Mouse (Mus musculus): ENCODE measurements at regions not wholly inside any gene's neighbourhood (a gene's known extent, or its start where the extent isn't known, plus 50 kb on each side); places are given as distances from the start of the nearest gene placed in this dataset.
A peak's percentile ranks its signal among the peaks of the same experiment; 100 is the strongest.

DNA sequence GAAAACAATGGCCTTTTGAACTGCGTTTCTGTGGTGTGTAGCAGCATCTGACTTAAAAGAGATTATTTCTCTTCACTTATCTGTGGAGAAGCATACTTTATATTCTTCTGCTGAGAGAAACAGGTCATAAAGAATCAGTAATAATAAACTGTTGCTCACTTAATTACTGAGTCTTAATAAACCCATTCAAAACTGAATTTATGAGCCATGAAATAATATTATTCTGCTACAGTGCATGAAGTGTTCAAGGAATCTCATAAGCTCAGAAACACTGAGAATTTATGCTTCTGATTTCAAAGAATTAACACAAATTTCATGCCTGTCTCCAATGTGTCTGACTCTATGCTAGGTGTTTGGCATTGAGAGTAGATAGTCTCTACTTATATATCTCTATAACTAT is 597.0 kb upstream of the Slit2 start:
- Histone ChIP-seq H3K4me1 (no peaks in the 10 kb centered on the region), H3K27ac (replicated peaks) (no peak overlapping the region), H3K9me3 (no peaks in the 10 kb centered on the region), H3K36me3 (replicated peaks) (no peaks in the 10 kb centered on the region), H3K27me3 (replicated peaks; ENCODE audit: low read depth, poor library complexity, severe bottlenecking) (no peaks in the 10 kb centered on the region), H3K4me3 (no peak overlapping the region)
- WGBS: 35% methylated on average over 1 of the region's 1 CpGs
- no peak for DNase-seq (ENCODE audit: low spot score)

DNA sequence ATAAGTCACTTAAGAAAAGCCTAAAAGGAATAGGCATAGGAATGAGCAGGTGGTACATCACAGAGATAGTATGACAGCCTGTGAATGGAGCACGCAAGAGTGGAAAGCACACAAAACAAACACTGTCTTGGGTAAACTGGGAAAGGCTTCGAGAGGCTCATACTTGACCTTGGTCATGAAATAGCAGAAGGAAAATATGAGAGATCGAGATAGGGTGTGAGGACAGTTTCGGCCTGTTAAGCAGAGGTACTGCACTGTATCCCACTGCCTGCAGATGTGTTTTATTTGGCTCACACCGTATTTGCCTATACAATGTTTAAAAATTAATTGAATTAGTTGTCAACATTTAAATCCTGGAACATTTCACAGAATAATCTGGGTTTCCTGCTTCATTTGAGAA is 596.2 kb upstream of the Slit2 start:
- Histone ChIP-seq H3K27me3 (replicated peaks; ENCODE audit: low read depth, poor library complexity, severe bottlenecking) (no peaks in the 10 kb centered on the region), H3K36me3 (replicated peaks) (no peaks in the 10 kb centered on the region), H3K27ac (replicated peaks) (no peak overlapping the region), H3K4me3 (no peak overlapping the region), H3K9me3 (no peaks in the 10 kb centered on the region), H3K4me1 (no peaks in the 10 kb centered on the region)
- WGBS: 87% methylated on average over 5 of the region's 5 CpGs
- DNase-seq (ENCODE audit: low spot score): no peak

DNA sequence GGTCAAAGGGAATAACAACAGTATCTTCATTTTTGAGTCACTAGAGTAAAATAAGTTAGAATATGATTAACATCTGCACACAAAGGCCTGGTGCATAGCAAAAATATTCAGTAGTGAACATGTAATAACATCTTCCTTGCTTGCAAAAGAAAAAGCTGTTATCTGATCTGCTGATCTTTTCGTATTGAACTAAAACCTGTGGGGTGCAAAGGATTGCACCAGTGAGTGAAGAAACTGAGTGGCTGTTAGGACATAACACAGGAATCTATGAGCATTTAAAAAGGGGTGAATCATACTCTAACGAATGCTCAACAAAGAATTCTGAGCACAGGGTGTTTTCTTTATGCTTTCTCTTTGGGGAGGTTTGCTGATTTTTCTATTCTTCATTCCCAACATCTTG is 592.2 kb upstream of the Slit2 start:
- no peaks in the 10 kb centered on the region for H3K9me3 ChIP-seq
- DNase-seq (ENCODE audit: low spot score): no peak
- no peaks in the 10 kb centered on the region for H3K4me1 ChIP-seq
- H3K36me3 ChIP-seq (replicated peaks): no peaks in the 10 kb centered on the region
- no peak overlapping the region for H3K4me3 ChIP-seq
- no peaks in the 10 kb centered on the region for H3K27me3 ChIP-seq (replicated peaks; ENCODE audit: low read depth, poor library complexity, severe bottlenecking)
- 76% methylated on average over 2 of the region's 2 CpGs for WGBS
- H3K27ac ChIP-seq (replicated peaks): no peak overlapping the region

DNA sequence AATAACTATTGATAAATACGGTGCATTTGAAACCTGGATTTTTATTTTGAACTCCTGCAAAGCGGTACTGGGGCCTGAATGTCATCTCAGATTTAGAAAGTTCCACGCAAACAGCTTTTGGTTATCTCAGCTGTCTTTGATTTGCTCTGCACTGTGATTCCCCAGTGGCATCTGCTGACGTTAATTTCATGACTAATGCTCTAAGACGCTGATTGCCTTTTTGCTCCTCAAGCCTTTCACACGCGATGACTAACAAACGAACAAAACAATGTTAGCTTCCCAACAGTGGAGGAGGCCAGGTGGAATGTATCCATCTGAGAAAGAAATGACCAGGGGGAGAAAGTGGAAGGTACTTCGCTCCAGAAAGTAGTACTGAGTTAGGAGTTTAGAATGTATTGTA is 586.1 kb upstream of the Slit2 start:
- no peaks in the 10 kb centered on the region for H3K27me3 ChIP-seq (replicated peaks; ENCODE audit: low read depth, poor library complexity, severe bottlenecking)
- WGBS: 56% methylated on average over 9 of the region's 9 CpGs
- DNase-seq (ENCODE audit: low spot score): no peak
- H3K4me1 ChIP-seq: no peaks in the 10 kb centered on the region
- H3K9me3 ChIP-seq: no peaks in the 10 kb centered on the region
- no peak overlapping the region for H3K27ac ChIP-seq (replicated peaks)
- no peak overlapping the region for H3K4me3 ChIP-seq
- H3K36me3 ChIP-seq (replicated peaks): no peaks in the 10 kb centered on the region

DNA sequence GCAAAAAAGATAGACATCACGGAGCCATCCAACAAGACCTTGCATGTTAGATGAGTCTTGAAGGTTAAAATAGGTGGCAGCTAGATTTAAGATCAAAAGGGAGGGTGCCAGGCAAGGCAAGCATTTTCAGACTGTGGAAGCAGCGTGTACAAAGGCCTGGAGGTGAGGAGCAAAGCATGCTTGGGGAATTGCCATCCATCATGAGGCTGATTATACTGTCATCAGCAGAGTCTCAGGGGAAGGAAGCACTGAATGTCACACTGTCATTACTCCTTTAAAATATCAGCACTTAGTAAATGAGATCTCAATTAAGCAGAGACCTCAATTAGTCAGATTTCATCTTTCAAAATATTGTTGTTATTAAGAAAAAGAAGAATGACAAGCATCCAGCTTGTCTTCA is 561.0 kb upstream of the Slit2 start:
- Histone ChIP-seq H3K27me3 (replicated peaks; ENCODE audit: low read depth, poor library complexity, severe bottlenecking) (no peaks in the 10 kb centered on the region), H3K36me3 (replicated peaks) (no peaks in the 10 kb centered on the region), H3K9me3 (no peaks in the 10 kb centered on the region), H3K4me3 (no peak overlapping the region), H3K4me1 (no peaks in the 10 kb centered on the region; the same call in 1 of the 2 replicates), H3K27ac (replicated peaks) (no peak overlapping the region)
- WGBS: 62% methylated on average over 2 of the region's 2 CpGs
- DNase-seq (ENCODE audit: low spot score): no peak

DNA sequence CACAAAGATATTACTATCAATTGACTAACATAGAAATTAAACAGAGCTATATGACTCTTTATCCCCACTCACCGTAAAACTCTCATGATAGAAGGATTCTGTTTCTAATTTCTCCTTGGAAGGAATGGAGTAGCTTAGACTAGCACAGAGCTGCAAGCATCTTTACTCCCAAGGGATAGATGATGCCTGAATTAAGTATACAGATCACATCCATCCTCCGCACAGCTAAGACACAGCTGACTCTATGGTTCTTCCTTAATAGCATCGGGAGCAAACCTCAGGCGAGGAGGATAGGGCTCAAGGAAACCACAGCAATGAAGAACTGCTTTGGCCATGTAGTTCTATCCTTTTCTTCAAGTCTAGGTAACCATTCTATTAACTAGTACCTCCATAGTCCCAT is 556.9 kb upstream of the Slit2 start:
- Histone ChIP-seq H3K4me1 (peaks cover 11% of the 10 kb centered on the region; the same call in 1 of the 2 replicates), H3K4me3 (no peak overlapping the region), H3K27ac (replicated peaks) (no peak overlapping the region), H3K27me3 (replicated peaks; ENCODE audit: low read depth, poor library complexity, severe bottlenecking) (no peaks in the 10 kb centered on the region), H3K36me3 (replicated peaks) (no peaks in the 10 kb centered on the region), H3K9me3 (no peaks in the 10 kb centered on the region)
- DNase-seq (ENCODE audit: low spot score): no peak
- 89% methylated on average over 4 of the region's 4 CpGs for WGBS

DNA sequence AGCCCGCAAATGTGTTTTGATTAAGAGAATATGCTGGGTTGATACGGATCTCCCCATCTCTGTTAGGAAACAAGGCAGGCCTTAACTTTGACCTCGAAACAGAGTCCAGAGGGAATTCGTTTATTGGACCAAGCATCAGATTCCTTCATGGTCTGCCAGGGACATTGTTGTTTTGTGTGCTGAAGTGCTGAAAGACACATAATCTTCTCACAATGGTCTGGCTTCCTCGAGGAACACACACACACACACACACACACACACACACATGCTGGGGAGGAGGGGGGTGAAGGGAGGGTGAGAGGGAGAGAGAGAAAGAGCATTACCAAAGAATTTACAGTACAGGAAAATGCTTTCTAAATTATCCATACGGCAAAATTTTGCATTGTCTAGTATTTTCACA is 556.5 kb upstream of the Slit2 start:
- no peaks in the 10 kb centered on the region for H3K27me3 ChIP-seq (replicated peaks; ENCODE audit: low read depth, poor library complexity, severe bottlenecking)
- 56% methylated on average over 6 of the region's 6 CpGs for WGBS
- DNase-seq (ENCODE audit: low spot score): no peak
- H3K9me3 ChIP-seq: no peaks in the 10 kb centered on the region
- H3K36me3 ChIP-seq (replicated peaks): no peaks in the 10 kb centered on the region
- H3K27ac ChIP-seq (replicated peaks): no peak overlapping the region
- H3K4me1 ChIP-seq: peaks cover 11% of the 10 kb centered on the region; the same call in 1 of the 2 replicates
- no peak overlapping the region for H3K4me3 ChIP-seq

DNA sequence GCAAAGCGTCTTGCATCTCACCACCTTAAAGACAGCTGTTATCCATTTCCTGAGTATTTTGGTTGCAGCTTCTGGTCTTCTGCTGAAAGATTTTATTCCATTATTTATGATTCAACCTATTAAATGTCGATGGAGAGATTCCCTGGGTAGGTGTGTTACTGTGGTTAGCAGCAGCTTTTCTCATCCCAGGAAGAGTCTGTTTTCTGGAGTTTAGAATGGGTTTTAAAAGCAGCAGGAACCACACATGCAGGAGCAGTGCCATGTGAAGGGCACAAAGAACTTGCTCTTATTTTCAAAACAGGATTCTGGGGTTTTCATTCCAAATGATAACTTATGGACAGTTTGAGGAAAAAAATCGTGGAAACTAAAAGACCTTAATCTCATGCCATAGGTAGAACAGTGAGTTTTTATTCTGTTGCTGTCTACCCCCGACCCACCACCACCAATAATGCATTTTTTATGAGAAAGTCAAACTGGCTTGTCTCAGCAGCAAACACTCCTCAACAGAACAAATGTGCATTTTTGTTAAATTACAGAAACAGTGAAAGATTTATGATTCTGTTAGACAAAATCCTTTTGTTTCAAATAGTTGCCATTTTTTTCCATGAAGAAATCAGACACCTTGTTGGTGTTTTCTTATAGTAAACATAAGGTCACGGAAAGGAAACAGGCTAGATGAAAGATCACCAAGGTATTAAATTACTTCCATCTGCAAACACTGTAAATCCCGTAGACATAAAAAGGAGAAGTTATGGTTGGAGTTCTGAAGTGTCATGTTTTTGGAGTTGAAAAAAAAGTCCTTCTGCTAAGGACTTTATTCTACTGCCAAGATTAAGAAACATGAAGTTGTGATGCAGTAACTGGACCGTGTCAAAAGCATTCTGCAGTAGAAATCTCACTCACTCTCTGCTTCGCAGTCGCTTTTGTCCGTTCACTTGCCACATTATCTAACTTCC is 553.4 kb upstream of the Slit2 start:
- H3K4me1 ChIP-seq: peaks cover 14% of the 10 kb centered on the region
- H3K36me3 ChIP-seq (replicated peaks): no peaks in the 10 kb centered on the region
- H3K9me3 ChIP-seq: no peaks in the 10 kb centered on the region
- H3K4me3 ChIP-seq: no peak overlapping the region
- DNase-seq (ENCODE audit: low spot score): no peak
- 60% methylated on average over 10 of the region's 10 CpGs for WGBS
- H3K27ac ChIP-seq (replicated peaks): peak overlapping the region; percentile 25; the same call in 1 of the 2 replicates
- H3K27me3 ChIP-seq (replicated peaks; ENCODE audit: low read depth, poor library complexity, severe bottlenecking): no peaks in the 10 kb centered on the region

DNA sequence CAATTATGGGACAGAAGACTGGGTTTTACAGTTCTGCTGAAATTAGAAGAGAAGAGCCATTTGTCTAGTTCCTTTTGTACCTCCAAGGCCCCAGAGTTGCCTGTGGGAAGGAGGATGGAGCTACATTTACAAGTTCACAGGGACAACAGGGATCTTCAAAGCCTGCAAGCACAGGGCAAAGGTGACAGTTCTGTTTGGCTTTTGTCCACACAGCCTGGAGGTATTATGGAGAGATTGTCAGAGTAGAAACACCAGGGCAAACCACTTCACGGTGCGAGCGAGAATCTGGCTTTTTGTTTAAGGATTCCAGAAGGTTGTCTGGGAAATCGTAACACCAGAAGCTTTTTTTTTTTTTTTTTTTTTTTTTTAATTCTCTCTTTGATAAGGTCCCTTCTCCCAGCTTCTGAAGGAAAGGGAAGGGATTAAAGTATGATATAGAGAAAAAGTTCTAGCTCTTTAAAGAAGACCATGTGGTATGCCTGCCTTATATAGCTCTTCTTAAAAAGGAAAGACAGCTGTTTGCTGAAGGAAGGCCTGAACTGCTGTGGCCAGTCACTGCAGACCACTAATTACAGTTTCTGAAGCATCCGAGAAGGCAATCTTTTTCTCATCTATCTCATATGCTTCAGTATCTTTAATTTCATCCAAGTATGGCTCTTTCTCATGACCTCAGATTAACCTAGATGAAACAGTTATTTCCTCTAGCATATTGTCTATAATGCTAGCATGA is 551.2 kb upstream of the Slit2 start:
- no peak overlapping the region for H3K27ac ChIP-seq (replicated peaks)
- H3K4me3 ChIP-seq: no peak overlapping the region
- peaks cover 14% of the 10 kb centered on the region for H3K4me1 ChIP-seq
- peak; percentile 21 for DNase-seq (ENCODE audit: low spot score)
- no peaks in the 10 kb centered on the region for H3K36me3 ChIP-seq (replicated peaks)
- no peaks in the 10 kb centered on the region for H3K27me3 ChIP-seq (replicated peaks; ENCODE audit: low read depth, poor library complexity, severe bottlenecking)
- no peaks in the 10 kb centered on the region for H3K9me3 ChIP-seq
- 19% methylated on average over 5 of the region's 5 CpGs for WGBS

DNA sequence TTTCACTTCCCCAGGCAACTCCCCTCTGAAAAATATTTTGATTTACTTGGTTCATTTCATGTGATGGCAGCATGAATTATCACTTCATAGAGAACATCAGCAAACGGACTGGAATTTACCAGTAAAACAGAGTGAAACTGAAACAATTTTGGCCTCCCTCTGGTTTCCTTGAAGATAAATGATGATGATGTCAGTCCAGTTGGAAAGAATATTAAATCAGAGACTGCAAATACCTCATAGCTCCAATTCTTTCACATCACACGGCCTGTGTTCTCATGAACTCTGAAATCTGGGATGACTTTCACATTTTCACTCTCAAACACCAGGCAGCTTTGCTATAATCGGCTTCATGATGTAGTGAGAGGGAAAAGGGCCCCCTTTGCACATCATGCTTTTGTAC is 546.5 kb upstream of the Slit2 start:
- 81% methylated on average over 3 of the region's 3 CpGs for WGBS
- no peaks in the 10 kb centered on the region for H3K36me3 ChIP-seq (replicated peaks)
- no peak for DNase-seq (ENCODE audit: low spot score)
- peaks cover 4% of the 10 kb centered on the region for H3K4me1 ChIP-seq
- H3K27ac ChIP-seq (replicated peaks): no peak overlapping the region
- H3K9me3 ChIP-seq: no peaks in the 10 kb centered on the region
- H3K4me3 ChIP-seq: no peak overlapping the region
- H3K27me3 ChIP-seq (replicated peaks; ENCODE audit: low read depth, poor library complexity, severe bottlenecking): no peaks in the 10 kb centered on the region

DNA sequence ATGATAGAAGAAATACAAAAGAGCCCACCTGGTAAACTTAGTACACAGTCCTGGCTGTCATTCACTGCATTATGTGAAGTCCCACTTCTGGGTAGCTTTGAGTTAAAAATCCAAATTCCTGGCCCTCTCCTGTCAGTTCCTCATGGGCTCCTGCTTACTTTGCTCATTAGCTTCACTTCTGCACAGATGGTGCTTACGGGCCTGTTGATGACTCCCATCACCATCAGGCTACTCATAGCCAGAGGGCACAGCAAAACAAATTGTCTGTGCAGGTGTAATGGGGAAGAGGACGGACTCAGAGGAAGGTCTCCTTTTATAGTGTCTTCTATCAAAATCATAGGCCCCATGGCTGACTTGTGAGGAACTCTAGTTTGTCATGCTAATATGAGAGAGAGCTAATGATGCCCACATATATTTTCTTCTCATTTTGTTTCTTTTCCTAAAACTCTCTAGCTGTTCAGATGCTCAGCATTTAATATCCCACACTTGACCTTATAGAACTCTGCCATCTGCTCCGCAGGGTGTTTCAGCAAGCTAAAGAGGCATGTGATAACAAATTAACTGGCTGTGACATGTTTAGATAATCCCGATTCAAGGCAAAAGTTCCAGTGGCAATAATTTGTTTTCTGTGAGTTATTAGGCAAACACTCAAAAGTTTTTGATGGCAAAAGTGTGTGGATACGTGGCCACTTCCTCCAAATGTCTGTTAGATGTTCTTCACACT is 536.5 kb upstream of the Slit2 start:
- WGBS: 68% methylated on average over 5 of the region's 5 CpGs
- Histone ChIP-seq H3K36me3 (replicated peaks) (no peaks in the 10 kb centered on the region), H3K9me3 (no peaks in the 10 kb centered on the region), H3K4me3 (no peak overlapping the region), H3K4me1 (no peaks in the 10 kb centered on the region), H3K27me3 (replicated peaks; ENCODE audit: low read depth, poor library complexity, severe bottlenecking) (no peaks in the 10 kb centered on the region), H3K27ac (replicated peaks) (no peak overlapping the region)
- DNase-seq (ENCODE audit: low spot score): no peak

DNA sequence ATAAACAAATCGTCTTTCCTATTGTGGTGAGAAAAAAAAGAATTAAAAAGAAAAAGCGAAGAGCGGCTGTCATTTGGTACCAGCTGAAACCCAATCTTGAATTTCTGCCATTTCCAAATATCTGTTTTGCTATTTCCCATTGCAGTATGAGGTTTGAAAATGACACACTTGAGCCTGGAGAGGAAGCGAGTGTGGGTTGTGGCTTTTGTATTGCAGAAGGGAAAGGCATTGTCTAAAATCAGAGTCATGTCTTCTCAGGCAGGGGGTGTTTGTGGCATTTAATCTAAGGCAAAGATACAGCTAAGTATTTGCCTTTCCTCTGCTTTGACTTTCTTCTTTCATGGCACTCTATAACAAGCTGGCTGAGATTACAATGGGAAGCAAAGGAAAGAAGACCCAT is 518.1 kb upstream of the Slit2 start:
- Histone ChIP-seq H3K27ac (replicated peaks) (no peak overlapping the region), H3K4me3 (no peak overlapping the region), H3K9me3 (no peaks in the 10 kb centered on the region), H3K36me3 (replicated peaks) (no peaks in the 10 kb centered on the region), H3K27me3 (replicated peaks; ENCODE audit: low read depth, poor library complexity, severe bottlenecking) (no peaks in the 10 kb centered on the region), H3K4me1 (no peaks in the 10 kb centered on the region)
- WGBS: 95% methylated on average over 4 of the region's 4 CpGs
- no peak for DNase-seq (ENCODE audit: low spot score)

Data from embryonic facial prominence, embryonic 10.5 days (tissue).